Mouse (Mus musculus): ENCODE measurements around the gene Srgap1. TPM values are rescaled to one million over a fixed set of nuclear protein-coding genes. Genes with fewer than 3 reads are reported as not detected.
A peak's percentile ranks its signal among the peaks of the same experiment; 100 is the strongest.

The Srgap1 gene
- polyA plus RNA-seq, 1 experiment from 2014 or later = 24.6 TPM

DNA sequence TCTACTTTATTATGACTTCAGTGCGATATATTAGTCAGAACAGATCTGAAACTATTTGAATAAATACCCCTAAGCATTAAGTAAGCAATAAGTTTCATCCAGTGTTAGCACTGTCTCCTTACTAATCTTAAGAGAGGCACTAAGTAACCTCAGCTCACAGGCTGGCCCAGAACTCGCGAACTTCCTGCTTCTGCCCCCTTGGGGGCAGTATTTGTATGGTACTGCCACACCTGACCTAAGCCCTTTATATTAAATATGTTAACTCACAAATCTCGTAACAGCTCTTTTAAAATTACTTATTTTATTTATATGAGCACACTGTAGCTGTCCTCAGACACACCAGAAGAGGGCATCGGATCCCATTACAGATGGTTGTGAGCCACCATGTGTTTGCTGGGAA lies 213.7 kb downstream of the Srgap1 start:
- ATAC-seq = no peak
- no peak overlapping the region for H3K4me3 ChIP-seq
- 91% methylated on average over 5 of the region's 5 CpGs for WGBS

GRCm38 (mm10) chr10:121830335-121831307 lies 216.5 kb downstream of the Srgap1 start:
- no peak overlapping the region for H3K9ac ChIP-seq

More for the DNA sequence above, 213.7 kb downstream of the Srgap1 start:
- H3K9me3 ChIP-seq (replicated peaks) = no peaks in the 10 kb centered on the region
- peaks cover 38% of the 10 kb centered on the region for H3K4me1 ChIP-seq
- no peak overlapping the region for H3K9ac ChIP-seq
- 0 out of 2 replicates have a peak, but pooled peaks cover 6% of the 10 kb centered on the region for H3K36me3 ChIP-seq (ENCODE audit: poor library complexity, severe bottlenecking)
- no peak overlapping the region for H3K27ac ChIP-seq
- no peaks in the 10 kb centered on the region for H3K27me3 ChIP-seq
- no peak overlapping the region for H3K4me2 ChIP-seq

DNA sequence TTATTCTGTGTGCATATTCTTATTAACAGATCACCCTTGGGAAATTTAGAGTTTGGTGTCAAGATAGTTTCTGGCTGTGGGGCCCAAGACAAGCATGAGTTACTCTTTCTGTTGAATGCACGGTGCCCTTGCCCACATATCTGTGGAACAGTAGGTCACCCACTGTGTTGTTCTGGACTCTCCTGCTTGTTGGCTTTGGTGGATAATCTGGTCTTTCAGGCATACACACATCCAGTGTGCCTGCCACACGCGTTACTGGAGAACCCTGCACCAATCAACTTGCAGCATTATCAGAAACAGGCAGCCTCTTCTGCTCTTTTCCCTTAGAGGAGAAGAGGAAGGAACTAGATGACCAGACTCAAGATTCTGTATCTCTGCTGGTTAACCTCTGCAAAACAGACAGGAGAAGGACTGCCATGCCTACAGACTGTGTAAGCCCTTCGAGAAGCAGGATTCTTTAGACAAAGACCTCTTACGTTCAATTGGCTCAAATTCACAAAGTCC lies 217.3 kb downstream of the Srgap1 start:
- peak overlapping the region; percentile 6; the same call in 1 of the 2 replicates for H3K27ac ChIP-seq
- no peaks in the 10 kb centered on the region for H3K27me3 ChIP-seq
- WGBS = 61% methylated on average over 5 of the region's 5 CpGs
- peak overlapping the region; percentile 37; the same call in 1 of the 2 replicates for H3K4me2 ChIP-seq
- no peak; the same call in 1 of the 2 replicates for ATAC-seq
- no peak overlapping the region for H3K9ac ChIP-seq
- no peak overlapping the region for H3K4me3 ChIP-seq
- no peaks in the 10 kb centered on the region for H3K9me3 ChIP-seq (replicated peaks)
- H3K36me3 ChIP-seq (ENCODE audit: poor library complexity, severe bottlenecking) = peaks cover 12% of the 10 kb centered on the region; the same call in 1 of the 2 replicates
- peaks cover 18% of the 10 kb centered on the region for H3K4me1 ChIP-seq

More at GRCm38 (mm10) chr10:121830335-121831307, 216.5 kb downstream of the Srgap1 start:
- Histone ChIP-seq H3K27ac (peak overlapping the region; percentile 10; the same call in 1 of the 2 replicates), H3K4me1 (peaks cover 18% of the 10 kb centered on the region), H3K9me3 (replicated peaks) (no peaks in the 10 kb centered on the region), H3K27me3 (no peaks in the 10 kb centered on the region), H3K4me2 (peak overlapping the region; percentile 37), H3K4me3 (no peak overlapping the region), H3K36me3 (ENCODE audit: poor library complexity, severe bottlenecking) (peaks cover 6% of the 10 kb centered on the region; the same call in 1 of the 2 replicates)
- 48% methylated on average over 29 of the region's 29 CpGs for WGBS
- peak; percentile 80 for ATAC-seq

- no peak for ATAC-seq
- WGBS = 47% methylated on average over 6 of the region's 6 CpGs
These were observed 218.1 kb downstream of the Srgap1 start for GRCm38 (mm10) chr10:121829034-121829433.

DNA sequence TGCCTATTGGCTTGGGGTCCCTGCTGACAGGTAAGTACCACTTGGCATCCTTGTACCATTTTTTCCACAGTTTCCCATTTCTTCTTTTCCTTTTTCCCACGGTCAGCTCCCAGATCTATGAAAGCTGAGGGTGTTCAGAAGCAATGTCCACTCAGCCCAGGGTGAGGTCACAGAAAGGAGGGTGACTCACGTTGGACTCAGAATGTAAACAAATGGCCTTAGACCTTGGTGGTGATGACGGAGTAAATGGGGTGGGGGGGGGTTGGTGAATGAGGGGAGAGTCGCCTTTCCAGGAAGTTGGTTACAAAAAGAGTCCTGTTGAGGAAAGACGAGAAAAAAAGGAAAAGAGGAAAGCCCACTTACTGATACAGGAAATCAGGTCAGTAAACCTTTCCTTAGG lies 224.4 kb downstream of the Srgap1 start:
- Histone ChIP-seq H3K4me2 (no peak overlapping the region), H3K9ac (no peak overlapping the region), H3K27ac (no peak overlapping the region), H3K27me3 (no peaks in the 10 kb centered on the region), H3K9me3 (replicated peaks) (no peaks in the 10 kb centered on the region), H3K4me1 (0 out of 2 replicates have a peak, but pooled peaks cover 3% of the 10 kb centered on the region), H3K36me3 (ENCODE audit: poor library complexity, severe bottlenecking) (peaks cover 33% of the 10 kb centered on the region), H3K4me3 (no peak overlapping the region)
- WGBS = 80% methylated on average over 5 of the region's 5 CpGs
- no peak for ATAC-seq

More at GRCm38 (mm10) chr10:121829034-121829433, 218.1 kb downstream of the Srgap1 start:
- Histone ChIP-seq H3K27me3 (no peaks in the 10 kb centered on the region), H3K9ac (no peak overlapping the region), H3K4me3 (no peak overlapping the region), H3K4me1 (peaks cover 18% of the 10 kb centered on the region), H3K9me3 (replicated peaks) (no peaks in the 10 kb centered on the region), H3K36me3 (ENCODE audit: poor library complexity, severe bottlenecking) (peaks cover 9% of the 10 kb centered on the region; the same call in 1 of the 2 replicates), H3K4me2 (no peak overlapping the region), H3K27ac (no peak overlapping the region)

GRCm38 (mm10) chr10:121820846-121821245 lies 226.3 kb downstream of the Srgap1 start:
- Histone ChIP-seq H3K27me3 (no peaks in the 10 kb centered on the region), H3K27ac (no peak overlapping the region), H3K4me2 (no peak overlapping the region), H3K4me3 (no peak overlapping the region), H3K9ac (no peak overlapping the region), H3K36me3 (ENCODE audit: poor library complexity, severe bottlenecking) (peaks cover 33% of the 10 kb centered on the region), H3K9me3 (replicated peaks) (no peaks in the 10 kb centered on the region), H3K4me1 (0 out of 2 replicates have a peak, but pooled peaks cover 3% of the 10 kb centered on the region)
- ATAC-seq = no peak
- 94% methylated on average over 7 of the region's 7 CpGs for WGBS

DNA sequence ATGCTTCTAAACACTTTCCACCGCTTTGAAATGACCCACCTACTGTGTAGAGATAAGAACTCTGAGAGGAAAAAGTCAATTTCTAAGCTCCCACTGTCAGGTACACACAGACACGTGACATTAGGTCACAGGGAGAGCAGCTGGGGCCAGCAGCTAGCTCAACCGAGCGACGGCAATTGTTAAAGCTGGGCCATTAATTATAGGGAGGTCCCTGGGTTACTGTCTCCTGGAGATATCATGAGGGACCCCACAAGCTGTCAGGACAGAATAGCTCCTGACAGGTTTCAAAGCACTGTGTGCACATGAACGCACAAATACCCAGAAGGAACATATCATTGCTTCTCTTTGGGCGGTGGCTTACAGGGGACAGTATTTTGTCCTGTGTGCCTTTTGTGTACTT lies 229.1 kb downstream of the Srgap1 start:
- ATAC-seq = peak; percentile 62; the same call in 1 of the 2 replicates
- 56% methylated on average over 7 of the region's 7 CpGs for WGBS

DNA sequence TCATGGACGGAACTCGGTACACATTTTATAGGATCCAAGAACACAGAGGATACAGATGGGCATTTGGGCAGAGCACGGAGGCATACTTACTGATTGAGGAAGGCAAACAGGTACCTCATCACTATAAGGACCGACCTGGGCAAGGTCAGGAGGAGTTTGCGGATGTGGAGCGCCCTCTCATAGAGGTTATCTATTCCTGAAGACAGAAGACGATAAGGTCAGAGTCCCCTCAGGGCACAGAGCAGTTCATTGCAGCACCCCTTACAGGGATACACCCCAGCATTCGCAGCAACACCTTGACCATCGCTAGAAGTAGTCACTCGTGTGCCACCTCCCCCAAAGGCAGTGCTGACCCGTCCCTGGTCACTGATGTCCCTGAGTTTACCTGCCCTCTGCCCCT lies 239.3 kb downstream of the Srgap1 start:
- H3K9ac ChIP-seq = no peak overlapping the region
- no peaks in the 10 kb centered on the region for H3K4me1 ChIP-seq
- no peak overlapping the region for H3K4me2 ChIP-seq
- no peak overlapping the region for H3K4me3 ChIP-seq
- WGBS = 93% methylated on average over 11 of the region's 11 CpGs
- H3K9me3 ChIP-seq (replicated peaks) = no peaks in the 10 kb centered on the region
- ATAC-seq = no peak
- H3K27ac ChIP-seq = no peak overlapping the region
- 0 out of 2 replicates have a peak, but pooled peaks cover 16% of the 10 kb centered on the region for H3K36me3 ChIP-seq (ENCODE audit: poor library complexity, severe bottlenecking)
- H3K27me3 ChIP-seq = no peaks in the 10 kb centered on the region

More for the DNA sequence above, 229.1 kb downstream of the Srgap1 start:
- H3K36me3 ChIP-seq (ENCODE audit: poor library complexity, severe bottlenecking) = peaks cover 24% of the 10 kb centered on the region
- H3K9ac ChIP-seq = no peak overlapping the region
- H3K4me1 ChIP-seq = 0 out of 2 replicates have a peak, but pooled peaks cover 3% of the 10 kb centered on the region
- H3K4me2 ChIP-seq = no peak overlapping the region
- no peaks in the 10 kb centered on the region for H3K9me3 ChIP-seq (replicated peaks)
- no peak overlapping the region for H3K4me3 ChIP-seq
- H3K27ac ChIP-seq = no peak overlapping the region
- H3K27me3 ChIP-seq = no peaks in the 10 kb centered on the region

GRCm38 (mm10) chr10:121806806-121807205 lies 240.3 kb downstream of the Srgap1 start:
- 50% methylated on average over 11 of the region's 11 CpGs for WGBS
- no peak overlapping the region for H3K4me3 ChIP-seq
- H3K4me2 ChIP-seq = no peak overlapping the region
- H3K27me3 ChIP-seq = no peaks in the 10 kb centered on the region
- peaks cover 24% of the 10 kb centered on the region; the same call in 1 of the 2 replicates for H3K36me3 ChIP-seq (ENCODE audit: poor library complexity, severe bottlenecking)
- no peak overlapping the region for H3K27ac ChIP-seq
- no peaks in the 10 kb centered on the region for H3K9me3 ChIP-seq (replicated peaks)
- ATAC-seq = no peak
- H3K9ac ChIP-seq = no peak overlapping the region
- no peaks in the 10 kb centered on the region for H3K4me1 ChIP-seq

DNA sequence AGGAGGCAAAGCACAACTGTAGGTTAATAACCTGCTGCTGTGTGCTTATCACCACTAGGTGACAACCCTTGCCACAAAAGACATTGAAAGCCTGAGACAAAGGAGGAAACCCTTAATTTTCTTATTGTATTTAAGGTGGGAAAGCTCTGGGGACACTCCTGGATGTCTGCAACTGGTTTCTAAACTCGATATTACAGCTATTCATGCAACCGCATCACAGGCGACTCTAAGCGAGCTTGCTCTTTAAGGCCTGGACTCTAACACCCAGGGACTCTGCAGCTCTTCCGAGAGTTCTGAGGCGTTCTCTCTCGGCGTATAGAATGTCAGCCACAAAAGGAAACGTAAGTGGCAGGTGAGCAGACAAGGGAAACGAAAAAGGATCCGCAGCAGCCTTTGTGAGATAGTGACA lies 241.2 kb downstream of the Srgap1 start:
- Histone ChIP-seq H3K36me3 (ENCODE audit: poor library complexity, severe bottlenecking) (peaks cover 28% of the 10 kb centered on the region; the same call in 1 of the 2 replicates), H3K9ac (no peak overlapping the region), H3K27ac (peak overlapping the region; percentile 6; the same call in 1 of the 2 replicates), H3K9me3 (replicated peaks) (no peaks in the 10 kb centered on the region), H3K27me3 (no peaks in the 10 kb centered on the region), H3K4me2 (no peak overlapping the region), H3K4me3 (no peak overlapping the region), H3K4me1 (no peaks in the 10 kb centered on the region)
- WGBS = 60% methylated on average over 11 of the region's 11 CpGs
- ATAC-seq = no peak

DNA sequence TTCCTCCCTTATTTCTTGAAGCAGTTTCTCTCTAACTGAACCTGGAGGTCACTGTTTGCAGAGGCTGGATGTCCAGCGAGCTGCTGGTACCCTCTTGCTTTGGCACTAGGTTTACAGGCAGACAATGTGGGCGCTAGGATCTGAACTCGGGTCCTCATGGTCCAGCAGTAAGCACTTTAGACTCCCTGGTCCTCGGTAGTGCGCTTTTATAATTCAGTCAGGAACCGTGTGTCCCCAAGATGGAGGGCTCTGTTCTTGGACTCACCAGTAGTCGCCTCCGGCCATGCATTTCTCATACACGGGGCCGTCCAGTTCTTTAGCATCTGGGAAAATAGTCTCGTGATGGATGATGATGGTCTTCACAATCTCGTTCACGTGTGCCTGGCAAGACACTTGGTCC lies 242.6 kb downstream of the Srgap1 start:
- no peak overlapping the region for H3K4me2 ChIP-seq
- H3K4me3 ChIP-seq = no peak overlapping the region
- ATAC-seq = no peak
- no peaks in the 10 kb centered on the region for H3K4me1 ChIP-seq
- 95% methylated on average over 13 of the region's 13 CpGs for WGBS
- H3K36me3 ChIP-seq (ENCODE audit: poor library complexity, severe bottlenecking) = peaks cover 40% of the 10 kb centered on the region
- H3K9ac ChIP-seq = no peak overlapping the region
- no peaks in the 10 kb centered on the region for H3K27me3 ChIP-seq
- no peaks in the 10 kb centered on the region for H3K9me3 ChIP-seq (replicated peaks)
- H3K27ac ChIP-seq = no peak overlapping the region

GRCm38 (mm10) chr10:121800041-121800440 lies 247.1 kb downstream of the Srgap1 start:
- Histone ChIP-seq H3K27me3 (no peaks in the 10 kb centered on the region), H3K9ac (no peak overlapping the region), H3K4me3 (no peak overlapping the region), H3K9me3 (replicated peaks) (no peaks in the 10 kb centered on the region), H3K27ac (no peak overlapping the region), H3K36me3 (ENCODE audit: poor library complexity, severe bottlenecking) (peaks cover 56% of the 10 kb centered on the region), H3K4me1 (no peaks in the 10 kb centered on the region), H3K4me2 (no peak overlapping the region)
- 94% methylated on average over 13 of the region's 13 CpGs for WGBS
- ATAC-seq = no peak

Data from forebrain, embryonic 13.5 days (tissue).